Mouse (Mus musculus) layer of hippocampus, postnatal 14 days (tissue): ENCODE measurements at regions not wholly inside any gene's neighbourhood (a gene's known extent, or its start where the extent isn't known, plus 50 kb on each side); places are given as distances from the start of the nearest gene placed in this dataset.
"Not testable (repeated sequence)": the region's sequence is repeated elsewhere in the genome, so short reads cannot be mapped to it uniquely, and the experiment has no call there.

Experiments used
- DNase-seq, 2 experiments: peaks; one replicate each; pipeline ENCODE4 v3.0.0; 2021 to 2022; ENCODE audit warnings: low spot score in 2 of 2, mixed read lengths in 1 of 2

GRCm38 (mm10) chr10:96240591-96240990 lies 104.2 kb downstream of the Gm5426 start:
- no peak for DNase-seq

GRCm38 (mm10) chr10:96253671-96254070 lies 117.3 kb downstream of the Gm5426 start:
- no peak for DNase-seq

GRCm38 (mm10) chr10:96254250-96254862 lies 118.0 kb downstream of the Gm5426 start:
- DNase-seq = no peak

- no peak for DNase-seq
Observed at GRCm38 (mm10) chr10:96257935-96258334, 121.5 kb downstream of the Gm5426 start.

GRCm38 (mm10) chr10:96259242-96259641 lies 122.8 kb downstream of the Gm5426 start:
- DNase-seq = no peak

- no peak for DNase-seq
Observed at GRCm38 (mm10) chr10:96259648-96260047, 123.2 kb downstream of the Gm5426 start.

- peak in 1 of 2 experiments; percentile 18 for DNase-seq
Observed at GRCm38 (mm10) chr10:96263544-96263943, 127.1 kb downstream of the Gm5426 start.

- DNase-seq = no peak
Observed at GRCm38 (mm10) chr10:96264433-96264832, 128.0 kb downstream of the Gm5426 start.

- no peak for DNase-seq
Observed at GRCm38 (mm10) chr10:96264866-96265265, 128.5 kb downstream of the Gm5426 start.

- DNase-seq = no peak
Observed at GRCm38 (mm10) chr10:96266100-96266735, 129.8 kb downstream of the Gm5426 start.

GRCm38 (mm10) chr10:96267603-96268002 lies 131.2 kb downstream of the Gm5426 start:
- no peak for DNase-seq

- DNase-seq = no peak
Observed at GRCm38 (mm10) chr10:96273607-96274365, 137.4 kb downstream of the Gm5426 start.

- no peak for DNase-seq
Observed at GRCm38 (mm10) chr10:96280149-96280548, 143.7 kb downstream of the Gm5426 start.

- no peak for DNase-seq
Observed at GRCm38 (mm10) chr10:96285407-96286093, 149.1 kb downstream of the Gm5426 start.

- DNase-seq = no peak
Observed at GRCm38 (mm10) chr10:96286094-96286485, 149.7 kb downstream of the Gm5426 start.

- DNase-seq = not testable (repeated sequence)
Observed at GRCm38 (mm10) chr10:96289005-96289404, 152.6 kb downstream of the Gm5426 start.

GRCm38 (mm10) chr10:96293622-96294021 lies 157.2 kb downstream of the Gm5426 start:
- no peak for DNase-seq

- no peak for DNase-seq
Observed at GRCm38 (mm10) chr10:96294666-96295065, 158.3 kb downstream of the Gm5426 start.

- no peak for DNase-seq
Observed at GRCm38 (mm10) chr10:96297658-96298057, 161.3 kb downstream of the Gm5426 start.

GRCm38 (mm10) chr10:96298566-96298965 lies 162.2 kb downstream of the Gm5426 start:
- DNase-seq = no peak

- no peak for DNase-seq
Observed at GRCm38 (mm10) chr10:96305701-96306100, 169.3 kb downstream of the Gm5426 start.
